Mouse (Mus musculus): Measurements from ENCODE around the gene Skap2. TPM values are rescaled to one million over a fixed set of nuclear protein-coding genes. Genes with fewer than 3 reads are reported as not detected.

Gene Skap2
- polyA plus RNA-seq, 1 experiment from 2014 or later: 30.9 TPM

Other genes starting within 250 kb of the Skap2 start
- gene Hoxa1, start 145.8 kb upstream of the Skap2 start, polyA plus RNA-seq (2014; fragmentation: Nextera tagmentation; extraction: Ambion mirVana): 4.0 and 4.1 TPM in 2 replicates
- gene Hoxa2, start 152.3 kb upstream of the Skap2 start, polyA plus RNA-seq (2014; fragmentation: Nextera tagmentation; extraction: Ambion mirVana): 63.7 and 68.1 TPM in 2 replicates
- 4.9 and 5.4 TPM in 2 replicates for gene 5730596B20Rik, start 164.9 kb upstream of the Skap2 start, polyA plus RNA-seq (2014; fragmentation: Nextera tagmentation; extraction: Ambion mirVana)
- 11.9 and 12.8 TPM in 2 replicates for gene Hoxa4, start 179.2 kb upstream of the Skap2 start, polyA plus RNA-seq (2014; fragmentation: Nextera tagmentation; extraction: Ambion mirVana)
- 23.8 and 39.3 TPM in 2 replicates for gene Hoxa5, start 192.0 kb upstream of the Skap2 start, polyA plus RNA-seq (2014; fragmentation: Nextera tagmentation; extraction: Ambion mirVana)
- 2.1 and 11.6 TPM in 2 replicates for gene Hoxa6, start 196.2 kb upstream of the Skap2 start, polyA plus RNA-seq (2014; fragmentation: Nextera tagmentation; extraction: Ambion mirVana)
- 13.3 and 14.2 TPM in 2 replicates for gene Hoxa3, start 200.8 kb upstream of the Skap2 start, polyA plus RNA-seq (2014; fragmentation: Nextera tagmentation; extraction: Ambion mirVana)
- gene Gm28308, start 200.8 kb upstream of the Skap2 start, polyA plus RNA-seq (2014; fragmentation: Nextera tagmentation; extraction: Ambion mirVana): not detected in 2 replicates
- 0.34 and 1.9 TPM in 2 replicates for gene Hoxa7, start 209.3 kb upstream of the Skap2 start, polyA plus RNA-seq (2014; fragmentation: Nextera tagmentation; extraction: Ambion mirVana)
- gene Hoxa9, start 218.5 kb upstream of the Skap2 start, polyA plus RNA-seq (2014; fragmentation: Nextera tagmentation; extraction: Ambion mirVana): 0.25 and 1.1 TPM in 2 replicates
- not detected in 2 replicates for gene Hoxa10, start 228.3 kb upstream of the Skap2 start, polyA plus RNA-seq (2014; fragmentation: Nextera tagmentation; extraction: Ambion mirVana)
- gene Hoxa11, start 233.3 kb upstream of the Skap2 start, polyA plus RNA-seq (2014; fragmentation: Nextera tagmentation; extraction: Ambion mirVana): not detected in 2 replicates
- not detected in 2 replicates for gene Hoxa13, start 248.3 kb upstream of the Skap2 start, polyA plus RNA-seq (2014; fragmentation: Nextera tagmentation; extraction: Ambion mirVana)